Comparison of ENCODE assay signal across 9 mouse cellular contexts in genomic region chr16:15294911-15295659, GRCm38 (mm10). TPM values are rescaled to one million over a fixed set of nuclear protein-coding genes. Genes with fewer than 3 reads are reported as not detected.
DNase-seq lines count a peak whose midpoint lies in the region; ATAC-seq lines count a peak whose summit lies in the region.
"Had no signal": no experiment of that assay in that cellular context is flagged by ENCODE, and none has a peak within 500 bp of the region (broad histone marks: within the 10 kb centered on the region; RNA-seq: fewer than 3 reads in every experiment).

No protein-coding gene starts in this region.

- ATAC-seq in limb, embryonic 13.5 days (ENCODE audit: low FRiP score, low read depth) = peak; percentile 92

- no peaks in the 10 kb centered on the region for H3K36me3 ChIP-seq in limb, embryonic 13.5 days

- no peaks in the 10 kb centered on the region for H3K9me3 ChIP-seq in limb, embryonic 13.5 days

- no peak overlapping the region for H3K9ac ChIP-seq in limb, embryonic 13.5 days

- no peak overlapping the region for H3K4me3 ChIP-seq in limb, embryonic 13.5 days

- peak overlapping the region; percentile 27 for H3K4me2 ChIP-seq in limb, embryonic 13.5 days (replicated peaks)

- H3K27me3 ChIP-seq in limb, embryonic 13.5 days = no peaks in the 10 kb centered on the region

- H3K4me1 ChIP-seq in limb, embryonic 13.5 days = peaks cover 31% of the 10 kb centered on the region

- DNase-seq in layer of hippocampus, postnatal 10 days (ENCODE audit: low spot score in 2 of 2) = peak; percentile 21 to 34
- DNase-seq in layer of hippocampus, adult 9-10 months (ENCODE audit: low spot score) = no peak
- DNase-seq in adrenal gland, postnatal 10 days = peak; percentile 52
- DNase-seq in heart, adult 9 months (ENCODE audit: low spot score in 2 of 2) = peak; percentile 5 to 16
- no peak for DNase-seq in urinary bladder, adult 2 months (ENCODE audit: low spot score)
- DNase-seq in right cerebral cortex, adult 18-20 months = no peak
- DNase-seq in T-cell, adult 2 months (ENCODE audit: low spot score) = no peak

- peak overlapping the region; percentile 87 for H3K27ac ChIP-seq in limb, embryonic 13.5 days

- 6% methylated on average over 8 of the region's 8 CpGs for WGBS in limb, embryonic 13.5 days

RNA-seq across cellular contexts. Expression of gene Gm21897, which starts 22.2 kb away (rescaled TPM):
- total RNA-seq in layer of hippocampus, postnatal 10 days (2021) = not detected
- total RNA-seq in adrenal gland, postnatal 10 days (2021) = not detected
- not detected in 2 replicates for polyA plus RNA-seq in limb, embryonic 13.5 days (2015; fragmentation: Nextera tagmentation; extraction: Ambion mirVana)
- not detected in 2 replicates for polyA plus RNA-seq in urinary bladder, adult 2 months (2012; rRNA removed)
- total RNA-seq: layer of hippocampus, adult 18-20 months had no signal

Comparison
In these comparisons a context has a peak if more than half of its experiments do, and no peak if none do; other contexts are left out.
1. DNase-seq: peak in layer of hippocampus, postnatal 10 days (2 of 2), adrenal gland, postnatal 10 days (single experiment) and heart, adult 9 months (2 of 2); none in layer of hippocampus, adult 9-10 months (single experiment), urinary bladder, adult 2 months (single experiment), right cerebral cortex, adult 18-20 months (single experiment) and T-cell, adult 2 months (single experiment).